Mouse (Mus musculus) embryonic facial prominence, embryonic 14.5 days (tissue): ENCODE results near the gene Taf1. TPM values are rescaled to one million over a fixed set of nuclear protein-coding genes. Genes with fewer than 3 reads are reported as not detected.

Experiments used
- ATAC-seq: fragments of 200-750 bp; cut with Nextera tagmentation; 2 replicates; pipeline ENCODE4 v1.8.0; 2017; ENCODE audit warnings: low read depth, moderate number of reproducible peaks, moderate TSS enrichment
- DNase-seq: peaks from one replicate; pipeline ENCODE4 v3.0.0-alpha.2; 2015; ENCODE audit warnings: low spot score
- H3K27ac ChIP-seq: fragments of 300-500 bp; sonication (generic); replicated peaks from 2 replicates; pipeline ENCODE4 v1.5.1; 2014; ENCODE audit warnings: low read depth, mild to moderate bottlenecking, low read length, moderate library complexity
- H3K27me3 ChIP-seq: fragments of 300-500 bp; sonication (generic); replicated peaks from 2 replicates; pipeline ENCODE4 v1.6.1; 2014; ENCODE audit warnings: low read length; ENCODE audit not compliant: control insufficient read depth, insufficient read depth
- H3K36me3 ChIP-seq: fragments of 300-500 bp; sonication (generic); 2 replicates; pipeline ENCODE4 v1.6.1; 2014; ENCODE audit warnings: low read length, mixed read lengths; ENCODE audit not compliant: control insufficient read depth, insufficient read depth
- H3K4me1 ChIP-seq: fragments of 300-500 bp; sonication (generic); 2 replicates; pipeline ENCODE4 v1.6.1; 2014; ENCODE audit warnings: antibody characterized with exemption, low read length; ENCODE audit not compliant: control insufficient read depth, insufficient read depth
- H3K4me2 ChIP-seq: fragments of 300-500 bp; sonication (generic); 2 replicates; pipeline ENCODE4 v1.6.1; 2014; ENCODE audit warnings: low read depth, mild to moderate bottlenecking, low read length, moderate library complexity, mixed read lengths
- H3K4me3 ChIP-seq: fragments of 300-500 bp; sonication (generic); 2 replicates; pipeline ENCODE4 v1.5.1; 2014; ENCODE audit warnings: low read depth, mild to moderate bottlenecking, low read length
- H3K9ac ChIP-seq: fragments of 300-500 bp; sonication (generic); 2 replicates; pipeline ENCODE4 v1.6.1; 2014; ENCODE audit warnings: low read depth, mild to moderate bottlenecking, low read length, moderate library complexity, mixed read lengths
- H3K9me3 ChIP-seq: fragments of 300-500 bp; sonication (generic); 2 replicates; pipeline ENCODE4 v1.6.1; 2016; ENCODE audit warnings: low read length; ENCODE audit not compliant: control insufficient read depth
- WGBS: fragments of 180-500 bp; shearing (Covaris S2); extraction: QIAGEN DNeasy Blood & Tissue Kit; methylation state at CpG from one replicate; pipeline ENCODE4 v1.1.7; 2014; 5-methylcytosine and 5-hydroxymethylcytosine counted together
- polyA plus RNA-seq: library from polyadenylated mRNA; unstranded; fragments of >200 nt; fragmentation: Nextera tagmentation; extraction: Ambion mirVana; gene quantifications from 2 replicates; pipeline ENCODE4 v1.2.1, GENCODE M21; 2014

The Taf1 gene
- polyA plus RNA-seq, 1 experiment from 2014 or later = 12.6 TPM

DNA sequence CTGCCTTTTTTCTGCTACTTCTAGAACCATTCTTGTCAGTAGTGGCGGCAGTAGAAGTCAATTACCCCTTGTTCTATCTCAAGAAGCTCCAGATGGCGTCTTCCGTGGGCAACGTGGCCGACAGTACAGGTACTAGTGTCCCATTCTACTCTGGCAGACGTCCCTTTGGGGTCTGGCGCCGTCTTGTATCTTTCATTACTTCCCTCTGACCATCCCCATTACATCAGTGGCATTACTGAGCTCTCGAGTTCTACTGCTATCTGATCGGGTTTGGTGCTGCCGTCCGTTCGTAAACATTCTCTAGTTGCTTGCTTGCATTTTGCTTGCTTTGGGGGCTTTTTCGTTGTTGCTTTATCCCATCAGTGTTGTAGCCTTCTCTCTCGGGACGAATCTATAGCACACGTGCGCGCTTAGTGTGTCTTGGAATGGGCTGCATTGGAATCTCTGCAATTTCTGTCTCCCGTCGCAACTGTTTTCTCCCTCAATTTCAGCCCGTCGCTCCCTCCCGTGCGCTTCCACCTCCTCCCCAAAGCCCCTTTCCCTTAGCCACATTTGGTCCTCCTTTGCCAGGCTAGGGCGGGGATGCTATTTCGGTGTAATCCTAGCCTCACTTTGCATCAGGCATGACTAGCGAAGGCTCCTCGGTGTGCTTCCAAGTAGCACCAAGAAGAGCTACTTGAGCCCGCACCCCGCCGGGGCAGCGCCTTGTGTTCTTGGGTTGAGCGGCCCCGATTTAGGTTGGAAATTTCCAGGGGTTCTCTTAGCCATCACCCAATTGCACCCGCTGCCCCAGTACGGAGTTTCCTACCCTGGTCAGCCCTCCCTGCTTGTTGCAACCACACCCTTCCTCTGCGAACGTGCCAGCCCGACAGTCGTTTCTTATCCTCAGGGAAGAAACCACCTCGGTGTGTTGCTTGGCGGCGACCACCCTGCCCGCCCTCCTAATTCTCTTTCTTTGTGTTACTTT is 107.9 kb downstream of the Taf1 start:
- DNase-seq (peak; percentile 56), ATAC-seq (peak; percentile 38)
- H3K4me1 ChIP-seq = 0 out of 2 replicates have a peak, but pooled peaks cover 5% of the 10 kb centered on the region
- H3K36me3 ChIP-seq = peaks cover 7% of the 10 kb centered on the region; the same call in 1 of the 2 replicates
- H3K9ac ChIP-seq = peak overlapping the region; percentile 84
- peaks cover 24% of the 10 kb centered on the region for H3K27me3 ChIP-seq
- peak overlapping the region; percentile 66 for H3K4me3 ChIP-seq
- H3K27ac ChIP-seq = peak overlapping the region; percentile 90
- H3K9me3 ChIP-seq = no peaks in the 10 kb centered on the region
- peak overlapping the region; percentile 68 for H3K4me2 ChIP-seq
- WGBS = 15% methylated on average over 45 of the region's 45 CpGs

DNA sequence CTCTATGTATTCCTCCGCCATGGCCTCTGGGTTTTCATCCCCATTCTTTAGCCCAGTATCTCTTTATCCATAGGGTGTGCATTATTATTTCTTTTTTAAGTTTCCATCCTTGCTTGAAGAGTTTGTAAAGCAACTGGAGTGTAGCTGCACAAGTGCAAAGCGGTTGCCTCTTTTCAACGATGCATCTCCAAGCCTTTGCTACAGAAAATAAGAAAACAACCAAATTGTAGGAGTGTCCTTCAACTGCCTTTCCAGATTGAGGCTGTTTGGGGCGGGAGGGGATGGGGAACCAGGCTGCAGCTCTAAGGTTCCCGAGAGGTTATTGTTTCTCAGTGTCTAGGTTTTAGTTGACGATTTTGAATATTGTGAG is 108.6 kb downstream of the Taf1 start:
- WGBS = 15% methylated on average over 6 of the region's 6 CpGs
- no peaks in the 10 kb centered on the region for H3K9me3 ChIP-seq
- peak overlapping the region; percentile 90 for H3K27ac ChIP-seq
- DNase-seq (peak; percentile 3), ATAC-seq (no peak)
- H3K9ac ChIP-seq = peak overlapping the region; percentile 84
- H3K4me3 ChIP-seq = peak overlapping the region; percentile 66
- H3K4me2 ChIP-seq = peak overlapping the region; percentile 68
- H3K36me3 ChIP-seq = peaks cover 8% of the 10 kb centered on the region; the same call in 1 of the 2 replicates
- H3K27me3 ChIP-seq = peaks cover 24% of the 10 kb centered on the region
- 0 out of 2 replicates have a peak, but pooled peaks cover 5% of the 10 kb centered on the region for H3K4me1 ChIP-seq

DNA sequence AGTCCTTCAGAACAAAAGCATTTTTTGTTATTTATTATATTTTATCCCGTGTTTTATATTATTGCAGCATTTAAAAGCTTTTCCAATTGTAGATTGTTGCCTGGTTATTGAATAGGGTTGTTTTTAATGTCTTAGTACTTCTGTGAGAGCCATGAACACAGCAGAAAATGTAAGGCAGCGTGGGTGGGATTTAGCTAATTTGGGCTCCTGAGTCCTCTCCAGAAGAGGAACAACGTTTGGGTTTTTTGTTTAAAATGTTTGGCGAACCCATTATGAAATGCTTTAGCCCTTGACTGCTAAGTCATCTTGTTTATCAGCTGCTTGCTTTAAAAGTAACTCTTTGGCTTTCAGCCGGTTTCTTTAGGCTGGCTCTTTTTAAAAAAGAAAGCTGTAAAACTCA is 109.6 kb downstream of the Taf1 start:
- Histone ChIP-seq H3K36me3 (peaks cover 8% of the 10 kb centered on the region; the same call in 1 of the 2 replicates), H3K27me3 (peaks cover 24% of the 10 kb centered on the region), H3K9ac (peak overlapping the region; percentile 84), H3K4me1 (0 out of 2 replicates have a peak, but pooled peaks cover 2% of the 10 kb centered on the region), H3K4me2 (peak overlapping the region; percentile 68), H3K27ac (no peak overlapping the region), H3K4me3 (peak overlapping the region; percentile 66), H3K9me3 (no peaks in the 10 kb centered on the region)
- 18% methylated on average over 5 of the region's 5 CpGs for WGBS
- DNase-seq (no peak), ATAC-seq (no peak)

DNA sequence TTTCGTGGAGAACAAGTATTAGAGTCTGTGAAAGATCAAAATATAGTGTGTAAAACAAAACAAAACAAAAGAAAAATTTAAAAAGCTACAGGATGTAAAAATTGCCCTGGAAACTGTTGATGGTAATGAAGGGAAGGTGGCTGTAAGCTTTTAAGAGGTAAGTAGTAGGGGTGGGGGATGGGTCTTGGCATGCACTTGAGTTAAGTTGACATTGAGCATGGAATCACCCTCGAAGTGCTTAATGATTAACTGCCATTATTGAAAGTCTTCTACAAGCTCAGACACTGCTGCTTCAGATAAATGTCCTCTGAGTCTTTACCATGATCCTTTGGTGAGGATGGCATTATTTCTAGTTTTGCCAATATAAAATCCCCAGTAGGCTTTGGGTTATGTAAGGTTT is 112.8 kb downstream of the Taf1 start:
- H3K4me2 ChIP-seq = no peak overlapping the region
- peaks cover 3% of the 10 kb centered on the region; the same call in 1 of the 2 replicates for H3K27me3 ChIP-seq
- H3K4me1 ChIP-seq = no peaks in the 10 kb centered on the region
- H3K9ac ChIP-seq = no peak overlapping the region
- H3K27ac ChIP-seq = no peak overlapping the region
- WGBS = 71% methylated on average over 2 of the region's 2 CpGs
- no peak overlapping the region for H3K4me3 ChIP-seq
- ATAC-seq = no peak
- no peaks in the 10 kb centered on the region for H3K9me3 ChIP-seq
- no peak for DNase-seq
- peaks cover 8% of the 10 kb centered on the region; the same call in 1 of the 2 replicates for H3K36me3 ChIP-seq

DNA sequence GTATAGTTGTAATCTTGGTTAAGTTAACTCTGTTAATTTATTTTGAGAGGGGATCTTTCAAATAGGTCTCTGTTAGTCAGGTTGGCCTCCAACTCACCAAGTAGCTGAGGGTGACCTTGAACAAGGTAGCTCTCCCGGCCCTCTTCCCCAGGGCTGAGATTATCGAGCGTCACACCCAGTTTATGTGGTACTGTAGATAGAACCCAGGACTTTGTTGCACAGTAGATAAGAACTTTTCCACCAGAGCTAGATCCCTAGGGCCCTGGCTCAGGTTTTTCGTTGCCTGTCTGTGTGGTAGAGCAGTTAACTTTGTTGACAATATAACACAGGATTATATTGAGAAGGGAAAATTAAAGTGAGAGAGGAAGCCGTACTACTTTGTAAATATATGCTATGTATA is 114.1 kb downstream of the Taf1 start:
- no peak for DNase-seq
- Histone ChIP-seq H3K27ac (no peak overlapping the region), H3K36me3 (peaks cover 8% of the 10 kb centered on the region; the same call in 1 of the 2 replicates), H3K4me2 (no peak overlapping the region), H3K27me3 (0 out of 2 replicates have a peak, but pooled peaks cover 3% of the 10 kb centered on the region), H3K9me3 (no peaks in the 10 kb centered on the region), H3K4me1 (no peaks in the 10 kb centered on the region), H3K9ac (no peak overlapping the region), H3K4me3 (no peak overlapping the region)
- no peak for ATAC-seq
- WGBS = 73% methylated on average over 5 of the region's 5 CpGs

Other genes starting within 250 kb of the Taf1 start
- 13.9 and 18.8 TPM in 2 replicates for gene Nlgn3, start 233.6 kb upstream of the Taf1 start, polyA plus RNA-seq
- 0.48 and 0.51 TPM in 2 replicates for gene Gjb1, start 156.4 kb upstream of the Taf1 start, polyA plus RNA-seq
- 27.1 and 30.1 TPM in 2 replicates for gene Zmym3, start 111.9 kb upstream of the Taf1 start, polyA plus RNA-seq
- 328 and 365 TPM in 2 replicates for gene Nono, start 103.4 kb upstream of the Taf1 start, polyA plus RNA-seq
- 110 and 157 TPM in 2 replicates for gene Itgb1bp2, start 83.6 kb upstream of the Taf1 start, polyA plus RNA-seq
- gene Ogt, start 107.3 kb downstream of the Taf1 start, polyA plus RNA-seq = 182 and 200 TPM in 2 replicates
- gene Cxcr3, start 201.5 kb downstream of the Taf1 start, polyA plus RNA-seq = 0.58 and 0.82 TPM in 2 replicates